Mouse (Mus musculus): Measurements from ENCODE around the gene Pitpnm1.

Gene Pitpnm1

GRCm38 (mm10) chr19:4156073-4156579 is 56.3 kb downstream of the Pitpnm1 start:
- DNase-seq: peak in 1 of 2 experiments; percentile 35

GRCm38 (mm10) chr19:4156771-4157170 is 57.0 kb downstream of the Pitpnm1 start:
- peak in 1 of 2 experiments; percentile 6 for DNase-seq

- no peak for DNase-seq
These were observed 59.3 kb downstream of the Pitpnm1 start for GRCm38 (mm10) chr19:4159049-4159448.

- peak; percentile 97 to 98 for DNase-seq
These were observed 63.1 kb downstream of the Pitpnm1 start, which contains the start of gene Rps6kb2 for GRCm38 (mm10) chr19:4162646-4163542. TSS of gene Rps6kb2 (minus strand) at chr19:4163354.

- no peak for DNase-seq
These were observed 63.7 kb downstream of the Pitpnm1 start for GRCm38 (mm10) chr19:4163543-4163887.
